Mouse (Mus musculus) lung, postnatal 0 days (tissue): ENCODE data around the gene Mmrn2.

ENCODE experiments used
- CTCF ChIP-seq: IDR thresholded peaks from 2 replicates; pipeline ENCODE4 v1.5.1; 2016; ENCODE audit warnings: antibody characterized with exemption, mild to moderate bottlenecking
- EP300 ChIP-seq: IDR thresholded peaks from 2 replicates; pipeline ENCODE4 v1.6.1; 2016; ENCODE audit warnings: antibody characterized with exemption, mild to moderate bottlenecking, control low read depth

GRCm38 (mm10) chr14:34370203-34370602 lies 5.1 kb upstream of the Mmrn2 start:
- peak; percentile 36 for TF ChIP-seq CTCF
- no peak for TF ChIP-seq EP300
